Mouse (Mus musculus): ENCODE results near the gene Mob1a.

Gene Mob1a

DNA sequence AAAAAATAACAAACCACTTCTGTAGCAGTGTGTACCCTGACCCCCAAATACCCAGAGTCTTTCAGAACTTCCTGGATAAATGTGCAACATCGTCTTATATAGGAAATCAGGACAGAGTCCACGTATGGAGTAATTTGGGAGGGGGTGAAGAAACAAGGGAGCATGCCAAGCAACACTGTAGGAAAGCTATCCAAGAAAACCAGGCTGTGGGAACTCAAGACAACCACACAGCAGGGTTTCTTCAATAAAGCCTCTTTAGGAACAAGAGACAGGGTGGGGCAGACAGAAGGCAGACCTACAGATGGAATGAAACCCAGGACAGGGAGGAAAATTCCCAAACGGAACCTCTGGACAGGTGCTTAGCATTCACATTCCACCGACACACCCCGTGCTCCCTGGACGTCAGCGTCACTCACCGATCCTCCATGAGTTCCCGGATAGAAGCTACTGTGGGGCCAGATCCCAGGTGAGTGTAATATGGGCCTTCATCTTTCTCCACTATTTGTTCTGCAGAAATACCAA, 59.8 kb downstream of the Mob1a start:
- no peak for DNase-seq (ENCODE audit: low spot score in 2 of 2)

DNA sequence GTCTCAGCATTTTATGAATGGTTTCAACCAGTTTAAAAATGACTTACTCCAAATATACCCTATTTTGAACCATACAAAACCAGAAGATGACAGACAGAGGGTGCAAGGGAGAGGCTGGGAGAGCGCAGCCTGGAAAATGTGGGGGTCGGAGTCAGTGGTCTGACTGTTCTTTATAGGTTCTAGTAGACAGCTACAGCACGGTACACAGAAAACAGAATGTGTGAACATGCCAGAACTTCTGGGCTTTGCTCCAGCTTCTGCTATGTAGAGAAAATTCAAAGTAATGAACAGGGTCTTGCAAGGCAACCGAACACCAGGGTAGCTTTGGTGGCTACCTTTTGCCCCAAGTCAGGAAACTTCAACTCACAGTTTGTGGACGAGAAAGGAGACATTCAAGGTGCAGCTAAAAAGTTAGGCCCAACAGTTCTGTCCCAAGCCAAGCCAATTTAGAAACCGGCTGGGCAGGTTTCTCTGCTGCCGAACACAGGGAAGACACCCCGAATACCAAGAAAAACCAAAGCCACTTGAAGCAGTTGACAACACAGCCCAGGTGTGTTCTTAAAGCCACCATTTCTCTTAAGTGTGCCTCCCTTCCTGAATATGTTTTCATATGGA, 66.5 kb downstream of the Mob1a start:
- DNase-seq (ENCODE audit: low spot score in 2 of 2), result no peak

Measured in frontal cortex, postnatal 10 days (tissue).